Mouse (Mus musculus) layer of hippocampus, postnatal 10 days (tissue): ENCODE data around the gene Adcy3. TPM values are rescaled to one million over a fixed set of nuclear protein-coding genes. Genes with fewer than 3 reads are reported as not detected.

Experiments
- DNase-seq, 2 experiments: peaks; one replicate each; pipeline ENCODE4 v3.0.0; 2021; ENCODE audit warnings: low spot score in 2 of 2
- long read RNA-seq: library from polyadenylated mRNA; stranded (forward); transcript quantifications from one replicate; pipeline ENCODE4 v2.0.0, GENCODE M21; 2023
- total RNA-seq, 2 experiments: library from RNA; stranded (reverse); gene quantifications; 2 replicates each; pipeline ENCODE4 v1.2.3; 2021

Adcy3 gene
- 10 to 100 TPM; 45.8 to 48.1 TPM for total RNA-seq
- long read RNA-seq, full-length matches to known transcripts: 2 of 19 reads
- long read RNA-seq, partial matches to known transcripts: 7 of 19 reads
- long read RNA-seq, other reads (novel, unspliced or antisense): 10 of 19 reads

DNA sequence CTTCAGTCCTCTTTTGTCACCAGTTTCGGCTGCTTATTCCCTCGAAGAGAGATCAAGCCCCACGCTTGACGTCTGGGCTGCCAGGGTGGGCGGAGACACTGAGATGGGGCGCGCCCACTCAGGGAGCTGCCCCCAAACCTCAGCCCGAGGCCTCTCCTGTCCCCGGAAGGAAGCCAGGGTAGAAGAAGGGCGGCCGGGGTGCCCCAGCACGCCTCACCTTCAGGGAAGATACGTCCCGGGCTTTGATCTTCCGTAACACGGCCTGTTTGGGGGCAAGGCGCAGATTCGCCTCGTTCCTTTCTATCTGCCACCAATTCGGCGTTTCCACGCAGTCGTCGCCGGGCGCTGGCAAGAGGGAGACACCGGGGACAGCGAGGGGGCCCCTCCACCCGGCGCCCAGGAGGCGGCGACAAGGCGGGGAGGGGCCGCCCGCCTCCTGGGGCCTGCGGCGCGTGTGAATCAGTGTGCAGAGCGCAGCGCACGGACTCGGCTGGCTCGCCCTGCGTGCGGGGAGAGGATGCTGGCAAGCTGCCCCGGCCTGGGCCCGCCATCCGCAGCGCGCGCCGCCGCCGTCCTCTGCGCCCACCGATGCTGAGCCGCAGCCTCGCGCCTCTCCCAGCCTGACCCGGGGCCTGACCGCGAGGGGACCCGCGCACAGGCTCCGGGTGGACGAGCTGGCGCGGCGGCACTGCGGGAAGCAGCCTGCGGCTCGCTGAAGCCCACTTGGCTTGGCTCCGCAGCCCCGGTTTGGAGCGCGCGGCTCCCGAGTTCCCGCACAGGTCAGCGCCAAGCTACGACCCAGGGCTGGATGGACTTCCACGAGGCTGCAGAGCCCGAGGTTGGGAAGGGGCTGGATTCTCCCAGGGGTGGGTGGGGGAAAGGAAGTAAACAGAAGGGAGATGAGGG, at the start of gene Adcy3:
TSS of gene Adcy3 (plus strand) at position 163 of the 906 bp plus-strand sequence.
- DNase-seq: peak; percentile 73 to 83

DNA sequence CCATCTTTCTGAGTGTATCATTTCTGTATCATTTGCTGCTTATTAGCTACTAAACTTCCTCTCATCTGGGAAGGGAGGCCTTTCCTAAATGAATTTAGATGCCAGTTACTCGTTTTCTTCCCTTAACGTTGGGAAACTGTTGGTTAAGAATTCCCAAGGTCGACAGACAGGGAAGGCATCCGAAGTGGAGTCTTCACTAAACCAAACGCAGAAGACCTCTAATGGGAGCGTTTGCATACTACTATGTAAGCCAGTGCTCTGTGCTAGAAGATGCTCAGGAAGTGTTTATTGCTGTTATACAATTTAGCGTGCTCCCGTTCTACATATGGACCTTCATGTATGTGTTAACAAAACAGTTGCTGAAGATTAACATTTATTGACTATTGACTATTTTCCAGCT, 49.5 kb upstream of the Adcy3 start:
- no peak for DNase-seq

DNA sequence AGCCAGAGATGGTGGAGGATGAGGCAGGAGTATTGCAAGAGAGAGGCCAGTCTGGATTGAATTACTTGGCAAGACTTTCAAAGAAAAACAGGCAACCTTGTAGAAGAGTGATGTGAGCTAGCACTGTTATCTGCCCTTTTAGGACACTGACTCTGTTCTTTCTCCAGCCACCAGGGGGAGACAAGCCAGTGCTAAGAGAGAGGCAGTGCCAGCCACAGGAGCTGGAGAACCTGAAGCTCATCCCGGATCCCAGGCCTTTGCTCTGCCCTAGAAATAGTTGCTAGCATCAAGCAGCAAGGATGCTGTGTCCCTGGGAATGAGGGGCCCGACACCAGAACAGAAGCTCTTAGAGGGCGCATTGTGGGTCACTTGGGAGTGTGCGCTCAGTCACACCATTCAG, 25.5 kb upstream of the Adcy3 start:
- peak; percentile 81 to 83 for DNase-seq

DNA sequence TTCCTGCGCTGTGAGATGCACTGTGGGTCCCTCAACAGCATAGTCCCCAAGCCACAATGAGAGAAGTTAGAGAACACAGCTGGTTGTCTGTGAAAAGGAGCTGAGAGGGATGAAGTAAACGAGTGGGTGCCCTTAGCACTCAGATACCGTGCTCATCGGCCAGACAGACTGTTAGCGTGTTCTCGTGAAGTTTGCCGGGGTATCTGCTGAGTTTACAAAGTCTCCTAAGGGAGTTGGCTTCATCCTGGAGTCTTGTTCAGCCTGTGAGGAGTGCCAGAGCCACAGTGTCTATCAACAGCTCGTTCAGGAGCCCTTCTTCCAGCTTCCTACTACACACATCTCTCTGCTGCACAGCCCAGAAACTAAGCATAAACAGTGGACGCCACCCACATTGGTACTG, 16.8 kb upstream of the Adcy3 start:
- DNase-seq: no peak

DNA sequence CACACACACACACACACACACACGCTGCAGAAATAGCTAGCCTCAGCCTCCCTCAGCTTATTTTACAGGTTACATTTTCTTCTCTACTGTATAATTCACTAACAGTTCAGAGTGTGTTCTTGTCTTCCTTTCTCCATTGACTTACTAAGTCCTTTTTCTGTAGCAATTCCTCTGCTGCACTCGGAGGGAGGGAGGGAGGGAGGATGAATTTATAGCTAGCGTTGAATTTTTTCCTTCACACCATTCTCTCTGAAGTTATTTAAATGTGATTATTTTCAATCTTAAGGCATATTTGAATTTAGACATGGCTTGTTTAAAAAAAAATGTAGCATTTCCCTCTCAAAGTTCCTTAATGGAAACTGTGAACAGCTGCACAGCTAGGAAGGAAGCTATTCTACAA, 15.8 kb upstream of the Adcy3 start:
- DNase-seq: no peak

DNA sequence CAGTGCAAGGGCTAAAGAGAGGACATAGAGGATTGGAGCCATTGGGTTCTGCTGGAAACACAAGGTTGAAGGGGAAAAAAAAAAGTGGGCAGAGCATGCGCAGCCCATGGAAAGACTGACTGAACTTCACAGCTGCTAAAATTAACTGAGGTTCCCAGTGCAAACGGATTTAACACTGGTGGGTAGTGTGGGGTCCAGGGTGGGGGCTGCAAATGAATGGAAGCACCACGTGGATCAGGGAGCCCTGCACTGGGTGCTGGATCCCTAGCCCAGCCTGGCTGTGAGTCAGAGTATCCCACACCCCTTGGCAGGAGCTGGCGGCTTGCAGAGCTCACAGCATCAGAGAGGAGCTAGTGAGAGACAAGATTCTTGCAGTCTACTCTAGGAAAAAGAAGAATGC, 15.3 kb upstream of the Adcy3 start:
- DNase-seq: peak in 1 of 2 experiments; percentile 22

DNA sequence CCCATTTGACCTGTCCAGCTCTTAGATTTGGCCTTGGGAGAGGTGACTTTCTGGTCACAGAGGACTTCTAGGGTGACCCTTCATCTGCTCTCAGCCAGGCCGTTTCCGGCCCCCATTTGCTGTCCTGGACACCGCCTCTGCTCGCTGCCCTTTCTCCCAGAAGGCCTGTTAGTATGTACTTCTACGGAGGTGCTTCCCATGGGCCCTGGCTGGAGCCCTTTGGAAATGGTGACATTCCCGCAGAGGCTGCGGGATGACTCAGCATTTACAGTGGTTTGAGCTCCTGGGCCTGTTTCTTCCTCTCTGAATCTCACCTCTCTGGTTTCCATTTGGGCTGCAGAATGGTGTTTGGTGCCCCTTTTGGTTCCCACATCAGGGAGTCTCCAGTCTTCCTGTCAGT, 5.6 kb upstream of the Adcy3 start:
- no peak for DNase-seq

DNA sequence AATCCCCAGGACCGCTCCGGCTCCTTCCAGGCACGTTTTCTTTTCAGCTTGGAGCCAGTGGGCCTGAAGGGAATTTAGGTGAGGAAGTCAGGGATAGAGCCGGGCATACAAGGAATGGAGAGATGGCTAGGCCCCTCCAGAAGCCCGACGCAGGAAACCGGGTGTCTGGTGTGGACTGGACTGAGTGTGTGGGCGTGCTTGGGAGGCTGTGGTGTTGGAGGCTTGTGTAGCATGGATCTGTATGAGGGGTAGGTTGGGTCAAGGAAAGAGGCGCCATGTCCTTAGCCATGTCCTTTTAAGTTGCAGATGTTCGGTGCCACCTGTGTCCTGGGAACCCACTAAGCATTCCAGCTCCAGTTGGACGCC, 927 bp downstream of the Adcy3 start:
- no peak for DNase-seq

DNA sequence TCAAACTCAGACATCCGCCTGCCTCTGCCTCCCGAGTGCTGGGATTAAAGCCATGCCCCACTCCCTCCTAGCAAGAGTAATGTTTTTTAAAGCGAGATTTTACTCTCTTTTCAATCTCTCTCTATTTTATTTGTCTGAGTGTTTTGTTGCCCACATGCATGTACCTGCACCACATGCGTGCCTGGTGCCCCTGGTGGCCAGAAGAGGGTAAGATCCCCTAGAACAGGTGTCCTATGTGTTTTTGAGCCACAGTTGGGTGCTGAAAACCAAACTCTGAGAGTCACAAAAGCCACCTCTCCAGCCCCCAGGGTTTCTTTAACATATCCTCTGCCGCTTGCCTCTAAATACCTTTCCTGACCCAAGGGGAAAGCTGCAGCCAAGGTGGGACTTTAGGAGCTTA, 10.3 kb downstream of the Adcy3 start:
- no peak for DNase-seq

DNA sequence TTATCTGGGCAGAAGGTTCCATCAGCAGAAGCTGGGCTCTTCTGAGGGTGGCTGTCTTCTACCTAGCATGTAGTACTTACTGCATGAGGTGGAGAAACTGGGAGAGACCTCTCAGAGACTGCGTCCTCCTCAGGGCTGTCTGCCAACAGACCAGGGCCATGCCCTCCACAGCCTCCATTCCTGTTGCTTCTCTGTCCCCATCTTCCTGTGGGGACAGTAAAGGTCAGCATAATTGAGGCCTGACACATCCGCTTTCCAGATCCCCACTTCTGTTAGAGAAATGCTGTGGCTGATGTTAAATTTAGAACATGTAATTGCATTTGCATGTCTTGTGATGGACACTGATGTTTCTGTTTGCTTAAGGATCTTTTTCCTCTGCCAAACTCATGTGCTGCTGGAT, 18.0 kb downstream of the Adcy3 start:
- no peak for DNase-seq

DNA sequence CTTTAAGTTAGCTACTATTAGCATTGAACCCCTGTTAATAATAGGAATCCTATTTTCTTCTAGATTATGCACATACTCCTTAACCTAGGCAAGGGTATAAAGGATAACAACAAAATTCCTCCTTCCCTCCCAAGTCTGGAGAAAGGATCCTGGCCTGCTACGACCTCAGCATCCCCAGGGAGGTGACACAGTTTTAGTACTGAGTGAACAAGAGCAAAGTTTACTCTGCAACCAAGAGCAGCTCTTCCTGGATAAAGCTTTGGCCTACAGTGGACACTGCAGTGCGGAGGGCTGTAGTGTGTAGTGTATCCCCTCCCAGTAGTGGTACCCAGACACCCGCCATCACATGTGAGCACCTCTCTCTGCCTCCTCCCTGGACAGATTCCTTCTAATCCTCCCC, 19.1 kb downstream of the Adcy3 start:
- DNase-seq: no peak

DNA sequence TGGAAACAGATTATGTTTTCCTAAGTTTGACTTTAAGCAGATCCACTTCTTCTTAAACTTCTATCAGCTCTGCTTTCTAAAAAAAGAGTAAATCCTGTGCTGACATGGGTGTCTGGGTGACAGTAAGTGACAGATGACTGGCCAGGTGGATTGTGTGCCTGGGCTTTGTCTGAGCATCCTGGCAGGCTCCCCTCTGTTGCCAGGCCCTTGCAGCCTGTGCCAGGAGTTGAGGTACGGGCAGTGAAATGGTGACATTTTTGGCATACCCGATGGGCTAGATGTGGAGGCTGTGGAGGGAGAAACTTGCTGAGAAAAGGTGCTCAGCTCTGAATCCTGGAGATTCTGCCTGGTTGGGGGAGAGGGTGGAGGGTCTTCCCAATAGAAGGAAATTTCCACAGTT, 24.6 kb downstream of the Adcy3 start:
- DNase-seq: no peak

DNA sequence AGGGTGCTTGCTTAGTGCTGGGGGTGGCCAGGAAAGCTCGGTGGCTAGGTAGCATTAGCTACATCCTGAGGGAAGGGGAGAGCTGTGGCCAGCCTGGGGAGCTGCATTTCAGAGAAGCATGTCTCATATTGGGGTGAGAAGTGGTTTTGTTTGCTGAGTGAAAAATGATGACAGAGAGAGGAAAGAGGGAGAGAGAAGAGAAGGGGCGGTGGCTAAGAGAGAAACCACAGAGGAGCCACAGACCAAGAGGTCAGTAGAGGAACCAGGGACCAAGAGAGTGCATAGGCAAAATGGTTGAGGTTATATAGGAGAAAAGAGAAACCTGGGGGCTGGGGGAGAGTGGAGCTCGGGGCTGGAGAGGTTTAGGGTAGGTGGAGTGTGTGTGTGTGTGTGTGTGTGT, 25.3 kb downstream of the Adcy3 start:
- DNase-seq: no peak

DNA sequence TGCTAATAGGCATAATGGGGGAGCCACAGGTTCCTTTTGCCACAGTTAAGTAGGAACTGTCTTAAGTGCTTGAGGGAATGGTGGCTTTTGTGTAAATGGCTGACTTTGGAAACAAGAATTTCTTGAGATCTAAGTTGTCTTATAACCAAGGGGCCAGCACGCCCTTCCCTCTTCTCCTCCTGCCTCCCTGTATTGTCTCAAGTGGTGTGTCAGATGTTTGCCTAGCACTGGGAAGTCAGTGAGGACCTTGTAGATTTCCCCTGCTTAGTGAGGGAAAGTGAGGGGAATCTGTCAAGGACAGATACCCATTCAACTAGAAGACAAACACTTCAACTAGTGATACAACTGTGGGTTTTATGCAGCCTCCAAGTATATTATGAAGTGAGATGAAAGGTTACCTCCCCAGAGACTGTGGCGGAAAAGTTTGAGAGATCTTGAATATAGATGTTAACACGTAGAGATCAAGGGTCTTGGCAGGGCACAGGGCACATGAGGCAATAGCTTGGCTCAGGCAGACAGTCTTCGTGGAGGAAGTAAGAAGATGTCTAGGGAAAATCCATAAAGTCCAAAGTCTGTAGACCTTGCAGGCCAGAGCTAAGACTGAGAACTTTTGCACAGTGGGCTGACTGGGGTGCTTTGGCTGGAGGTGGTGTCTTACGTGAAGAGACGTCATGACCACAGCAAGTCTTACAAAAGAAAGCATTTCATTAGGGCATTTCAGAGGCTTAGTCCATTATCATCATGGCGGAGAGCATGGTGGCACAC, 26.1 kb downstream of the Adcy3 start:
- no peak for DNase-seq

DNA sequence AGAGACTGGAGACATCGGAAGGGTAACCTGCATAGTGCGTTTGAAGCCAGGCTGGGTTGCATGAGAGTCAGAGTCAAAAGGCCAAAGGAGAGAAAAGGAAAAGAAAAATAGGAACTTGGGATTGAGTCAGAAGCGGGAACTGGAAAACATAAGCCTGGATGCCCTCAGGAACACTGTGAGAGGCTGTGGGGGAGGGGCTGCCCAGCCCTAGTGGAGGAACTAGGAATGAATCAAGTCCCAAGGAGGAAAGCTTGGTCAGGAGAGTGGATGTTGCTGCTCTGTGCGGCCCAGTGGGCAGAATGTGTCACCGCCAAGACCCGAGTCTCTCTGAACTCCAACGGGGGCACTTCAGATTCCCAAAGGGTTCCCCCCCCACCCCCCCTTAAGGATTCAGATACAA, 27.4 kb downstream of the Adcy3 start:
- no peak for DNase-seq

DNA sequence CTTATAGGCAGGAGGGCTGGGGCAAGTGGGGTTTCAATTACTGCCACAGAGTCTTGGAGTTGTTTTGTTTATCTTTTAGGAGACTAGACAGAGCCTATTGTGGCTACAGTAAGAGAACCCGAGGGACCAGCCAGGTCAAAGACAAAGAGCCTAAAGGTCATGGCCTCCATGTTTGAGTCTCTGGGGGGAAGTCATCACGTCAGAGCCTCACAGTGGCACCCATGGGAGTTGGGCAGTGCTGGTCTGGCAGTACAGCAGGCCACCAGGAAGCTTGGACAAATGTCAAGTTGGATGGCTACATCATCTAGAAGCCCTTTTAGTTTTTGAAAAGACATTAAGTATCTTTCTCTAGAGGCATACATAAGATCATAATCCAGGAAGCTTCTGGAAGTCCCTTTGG, 30.0 kb downstream of the Adcy3 start:
- DNase-seq: no peak

DNA sequence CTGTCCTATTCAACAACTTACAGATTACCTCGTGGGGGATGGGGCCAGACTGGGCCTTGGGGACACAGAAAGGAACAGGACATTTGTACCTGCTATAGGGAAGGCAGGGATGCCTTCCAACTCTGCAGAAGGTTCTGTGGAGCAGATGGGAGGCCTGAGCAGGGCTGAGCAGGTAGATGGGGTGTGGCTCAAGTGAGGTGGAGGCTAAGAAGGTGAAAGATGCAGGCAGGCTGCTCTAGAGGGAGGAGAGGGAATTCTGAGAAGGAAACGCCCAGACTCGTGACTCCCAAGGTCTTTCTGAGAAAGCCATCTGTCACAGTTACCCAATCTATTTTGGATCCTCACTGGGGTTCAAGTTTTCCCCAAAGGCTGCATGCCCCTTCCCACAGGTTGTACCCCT, 34.1 kb downstream of the Adcy3 start:
- no peak for DNase-seq

DNA sequence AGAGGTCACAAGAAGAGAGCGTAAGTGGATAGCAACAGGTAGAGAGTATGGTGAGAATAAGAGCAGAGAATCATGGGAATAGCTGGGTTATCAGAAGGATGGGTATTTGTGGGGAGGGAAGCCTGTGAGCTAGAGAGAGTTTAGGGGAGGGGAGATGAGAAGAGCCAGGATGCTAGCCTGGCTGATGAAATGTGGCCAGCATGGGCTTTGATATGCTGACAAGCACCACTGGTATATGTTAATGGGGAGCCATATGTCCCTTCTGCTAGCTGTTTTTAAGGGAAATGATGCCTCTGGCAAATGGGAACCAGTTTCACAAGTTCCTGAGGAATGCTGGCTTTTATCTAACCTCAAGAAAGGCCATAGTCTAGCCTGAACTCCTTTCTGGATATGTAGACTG, 36.2 kb downstream of the Adcy3 start:
- no peak for DNase-seq

DNA sequence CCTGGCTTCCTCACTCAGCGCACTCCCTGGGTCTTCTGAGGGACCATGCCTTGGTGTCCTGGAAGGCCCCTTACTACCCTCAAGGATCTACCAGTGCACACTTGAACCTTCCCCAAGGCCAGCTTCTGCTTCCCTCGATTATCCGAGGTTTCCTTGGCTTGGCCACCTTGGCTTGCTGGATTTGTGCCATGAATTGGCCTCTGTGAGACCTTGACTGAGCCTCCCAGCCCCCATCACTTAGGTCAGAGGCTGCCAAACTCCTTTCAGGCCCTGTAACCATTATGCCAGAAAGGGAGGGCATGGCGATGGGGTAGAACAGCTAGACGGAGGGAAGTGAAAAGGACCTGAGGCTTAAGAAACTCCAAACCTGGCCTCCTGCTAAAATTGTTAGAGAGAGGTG, 36.7 kb downstream of the Adcy3 start:
- peak in 1 of 2 experiments; percentile 46 for DNase-seq

DNA sequence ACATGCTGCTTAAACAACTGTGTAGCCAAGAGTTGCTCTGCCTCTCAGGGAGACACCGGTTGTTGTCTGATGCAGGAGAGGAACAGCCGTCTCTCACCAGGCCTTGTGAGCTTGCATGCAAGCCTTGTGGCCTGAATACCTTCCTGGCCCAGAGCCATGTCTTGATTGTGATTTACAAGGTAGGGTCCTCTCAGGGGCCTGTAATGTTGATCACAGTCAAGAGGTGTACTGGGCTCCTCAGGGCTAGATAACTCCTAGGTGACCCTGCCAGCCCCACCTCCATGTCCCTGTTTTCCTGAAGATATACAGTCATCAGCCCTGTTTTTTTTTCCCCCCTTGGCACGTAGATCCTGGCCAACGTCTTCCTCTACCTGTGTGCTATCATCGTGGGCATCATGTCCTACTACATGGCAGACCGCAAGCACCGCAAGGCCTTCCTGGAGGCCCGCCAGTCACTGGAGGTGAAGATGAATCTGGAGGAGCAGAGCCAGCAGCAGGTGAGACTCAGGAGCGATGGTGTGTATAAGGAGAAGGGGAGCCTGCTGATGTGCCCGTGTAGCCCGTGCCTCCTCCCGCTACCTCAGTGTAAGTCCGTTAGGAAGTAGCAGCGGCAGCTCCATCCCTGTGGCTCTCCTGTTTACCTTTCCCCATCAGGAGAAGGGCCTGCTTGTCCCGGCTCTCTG, 40.3 kb downstream of the Adcy3 start:
- DNase-seq: no peak

DNA sequence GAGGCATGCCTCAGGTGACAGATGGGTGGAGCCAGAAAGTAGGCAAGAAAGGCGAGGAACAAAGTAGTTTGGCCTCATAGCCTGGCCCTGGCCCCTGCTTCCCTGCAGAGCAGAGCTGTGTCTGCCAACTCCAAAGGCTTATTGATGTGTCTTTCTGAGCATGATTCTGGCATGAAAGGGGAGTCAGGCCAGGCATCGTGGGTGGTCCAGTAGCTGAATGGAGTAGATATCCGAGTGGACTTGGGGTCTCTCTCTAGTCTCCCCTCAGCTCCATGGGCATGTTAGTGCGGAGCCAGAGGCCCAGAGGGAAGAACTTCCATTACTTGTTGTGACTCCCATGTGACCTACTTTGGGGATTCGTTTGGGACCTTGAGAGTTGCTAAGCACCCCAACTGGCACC, 45.9 kb downstream of the Adcy3 start:
- DNase-seq: no peak
